Mouse (Mus musculus) ovary, postnatal 36 days (tissue): ENCODE data around the gene Clic1.

Source experiments
- DNase-seq: peaks from one replicate; pipeline ENCODE4 v3.0.0; 2022; ENCODE audit warnings: low spot score, mixed read lengths

The Clic1 gene

DNA sequence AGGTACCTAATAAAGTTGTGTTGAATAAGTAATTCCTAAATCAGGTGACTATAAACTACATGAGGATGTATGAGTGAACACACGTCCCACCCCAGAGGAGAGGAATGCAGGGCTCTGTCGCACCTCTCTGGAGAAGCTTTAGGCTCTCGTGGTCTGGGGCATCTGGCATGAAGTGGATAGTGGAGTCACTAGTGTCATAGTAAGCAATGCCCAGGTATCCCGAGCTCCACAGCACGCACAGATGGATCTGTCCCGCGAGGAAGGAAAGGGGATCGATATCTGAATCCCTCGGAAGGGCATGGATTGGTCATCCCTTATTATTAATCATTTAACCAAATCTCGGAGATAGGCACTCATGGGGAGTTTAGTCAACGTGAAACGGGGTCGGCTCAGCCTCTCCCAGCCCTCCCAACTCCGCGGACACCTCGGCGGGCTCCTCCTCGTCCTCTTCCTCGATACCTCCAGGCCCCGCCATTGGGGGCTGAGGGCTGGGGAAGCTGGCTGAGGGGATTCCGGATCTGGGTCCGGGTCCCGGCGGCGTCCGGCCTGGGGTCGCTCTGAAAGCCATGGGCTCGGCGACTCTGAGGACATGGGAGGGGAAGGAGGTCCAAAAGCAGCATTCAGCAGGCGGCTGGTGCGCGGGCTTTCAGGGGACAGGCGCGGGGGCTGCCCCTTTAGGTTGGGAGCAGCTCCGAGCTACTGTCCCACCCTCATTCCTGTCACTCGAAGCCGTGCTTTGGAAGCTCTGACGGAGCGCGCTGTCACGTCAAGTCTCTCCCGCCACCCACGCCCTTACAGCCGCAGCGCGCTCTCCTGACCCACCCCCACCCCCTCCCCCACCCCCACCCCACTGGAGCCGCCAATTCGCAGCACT, 3.7 kb upstream of the Clic1 start:
- DNase-seq = peak; percentile 36

DNA sequence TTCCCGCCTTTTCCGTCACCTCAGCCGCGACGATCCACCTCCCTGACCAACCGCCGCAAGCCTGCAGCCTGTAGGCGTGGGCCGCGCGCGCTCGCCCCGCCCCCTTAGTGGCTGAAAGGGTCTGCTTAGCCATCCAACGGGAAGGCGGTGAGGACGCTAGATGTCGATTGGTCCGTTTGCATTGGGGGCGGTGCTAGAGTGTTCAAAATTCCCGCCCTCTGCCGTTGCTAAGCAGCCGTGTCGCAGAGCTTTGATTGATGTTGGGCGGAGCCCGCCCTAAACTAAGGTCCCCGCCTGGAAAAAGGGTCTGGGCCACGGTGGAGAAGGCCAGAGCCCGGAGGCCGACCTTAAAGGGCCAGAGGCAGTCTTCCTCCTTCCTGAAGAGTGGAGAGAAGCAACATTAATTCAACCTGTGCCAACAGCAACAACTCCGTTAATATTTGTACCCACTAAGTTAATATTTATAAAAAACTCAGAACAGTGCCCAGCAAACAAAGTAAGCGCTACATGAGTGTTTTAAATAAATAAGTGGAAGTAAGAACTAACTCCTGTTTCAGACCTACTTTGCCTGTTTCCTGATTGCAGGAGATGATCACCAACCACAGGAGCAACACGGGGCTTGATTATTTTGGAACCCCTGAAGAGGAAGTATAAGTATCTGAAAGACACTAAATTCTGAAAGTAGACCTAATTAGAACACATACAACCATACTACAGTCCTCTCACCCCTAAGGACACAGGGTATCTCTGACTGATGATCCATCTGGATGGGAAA, 2.9 kb upstream of the Clic1 start, which contains the start of gene Msh5:
Gene Msh5, minus strand, starts transcription at position 65 of the 775 bp plus-strand sequence.
- DNase-seq = peak; percentile 95

DNA sequence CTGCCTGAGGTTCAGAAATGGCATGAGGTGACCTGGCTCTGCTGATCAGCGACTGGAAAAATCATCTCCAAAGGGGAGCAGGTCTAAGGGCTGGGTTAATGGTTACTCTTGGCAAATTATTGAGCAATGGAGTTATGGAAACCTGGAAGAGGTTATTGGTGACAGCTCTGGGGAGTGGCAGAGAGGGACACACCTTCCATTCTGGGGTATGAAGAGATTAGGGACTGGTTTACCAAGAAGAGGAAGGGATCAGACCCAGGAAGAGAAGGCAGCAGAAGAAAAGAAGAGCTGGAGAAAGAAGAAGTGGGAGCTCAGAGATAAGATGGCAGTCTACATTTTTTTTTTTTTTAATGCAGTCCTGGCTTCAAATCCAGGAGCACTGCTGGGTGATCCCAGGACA, 2.1 kb upstream of the Clic1 start:
- no peak for DNase-seq

DNA sequence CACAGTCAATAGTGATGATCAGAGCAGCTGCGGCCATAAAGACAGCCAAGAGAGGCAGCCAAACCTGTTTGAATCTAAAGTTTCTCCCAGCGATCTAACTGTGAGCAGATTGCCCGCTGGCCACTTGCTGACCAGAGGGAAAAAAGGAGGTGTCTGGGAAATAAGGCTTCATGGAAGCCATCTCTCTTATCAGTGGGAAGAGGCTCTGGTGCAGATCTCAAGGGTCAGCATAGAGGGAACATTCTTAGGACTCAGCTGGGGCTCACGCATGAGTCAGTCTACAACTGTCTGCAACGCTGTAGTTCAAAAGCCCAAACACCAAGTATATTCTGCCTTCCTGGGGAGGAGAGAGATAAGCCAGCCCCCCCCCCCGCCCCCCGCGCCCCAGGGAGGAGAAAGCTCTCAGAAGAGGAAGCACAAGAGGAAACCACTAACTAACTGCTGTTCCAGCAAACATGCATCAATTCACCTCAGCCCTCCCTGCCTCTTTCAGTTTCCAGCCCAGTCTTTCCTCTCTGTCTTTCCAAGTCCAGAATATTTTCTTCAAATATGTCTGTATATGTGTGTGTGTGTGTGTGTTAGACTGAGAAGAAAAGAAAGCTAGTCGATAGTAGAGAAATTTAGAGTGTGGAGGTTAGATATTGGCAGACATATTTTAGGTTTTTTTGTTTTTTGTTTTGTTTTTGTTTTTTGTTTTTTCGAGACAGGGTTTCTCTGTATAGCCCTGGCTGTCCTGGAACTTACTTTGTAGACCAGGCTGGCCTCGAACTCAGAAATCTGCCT, 1.4 kb upstream of the Clic1 start:
- DNase-seq = no peak

- no peak for DNase-seq
Measured at GRCm38 (mm10) chr17:35048932-35049440, 780 bp upstream of the Clic1 start.

DNA sequence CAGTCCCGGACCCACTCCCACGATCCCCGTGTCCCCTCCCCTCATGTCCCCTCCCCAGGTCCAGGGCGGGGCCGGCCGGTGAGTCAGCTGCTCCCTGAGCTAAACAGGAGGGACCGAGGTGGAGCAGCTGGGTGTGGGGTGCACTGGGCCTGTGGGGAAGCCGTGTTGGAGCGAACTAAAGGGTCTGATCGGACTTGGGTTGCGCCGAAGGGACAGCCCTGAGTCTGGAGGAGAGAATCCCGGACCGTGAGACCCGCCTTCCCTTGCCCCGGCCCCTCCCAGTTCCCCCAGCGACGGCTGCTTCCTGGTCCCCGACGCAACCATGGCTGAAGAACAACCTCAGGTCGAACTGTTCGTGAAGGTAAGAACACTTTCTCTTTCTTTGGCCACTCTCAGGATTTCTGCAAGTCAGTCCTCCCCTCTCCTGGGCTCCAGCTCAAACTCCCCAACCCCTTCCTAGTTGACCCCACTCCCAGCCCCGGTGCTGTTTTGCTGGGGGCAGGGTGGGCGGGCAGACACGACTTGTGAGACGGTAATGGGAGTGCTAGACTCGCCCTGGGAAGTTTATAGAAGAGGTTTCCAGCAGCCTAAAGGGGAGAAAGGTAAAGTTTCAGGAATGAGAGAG, 472 bp downstream of the Clic1 start:
- DNase-seq = peak; percentile 78

- DNase-seq = peak; percentile 57
Measured at GRCm38 (mm10) chr17:35051156-35052086, 1.7 kb downstream of the Clic1 start.

DNA sequence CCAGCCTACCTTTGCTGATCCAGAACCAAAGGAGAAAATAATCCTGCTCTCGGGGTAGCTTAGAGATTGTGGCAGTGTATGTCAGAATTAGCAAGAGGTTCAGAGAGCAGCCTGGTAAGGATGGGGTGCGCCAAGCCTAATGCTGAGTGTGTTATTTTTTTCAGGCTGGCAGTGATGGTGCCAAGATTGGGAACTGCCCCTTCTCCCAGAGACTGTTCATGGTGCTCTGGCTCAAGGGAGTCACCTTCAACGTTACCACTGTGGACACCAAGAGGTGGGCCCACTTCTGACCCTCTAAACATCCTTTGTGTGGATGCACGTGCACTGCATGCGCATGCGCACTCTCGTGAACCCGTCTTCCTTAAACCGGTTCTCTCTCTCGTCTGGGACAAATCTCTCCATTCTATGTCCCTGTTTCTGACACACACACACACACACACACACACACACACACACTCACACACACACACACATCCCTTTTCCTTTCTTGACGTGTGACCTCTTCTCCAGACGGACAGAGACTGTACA, 2.6 kb downstream of the Clic1 start:
- DNase-seq = no peak

GRCm38 (mm10) chr17:35055691-35056495, 6.1 kb downstream of the Clic1 start:
- DNase-seq = no peak

- no peak for DNase-seq
Measured at GRCm38 (mm10) chr17:35057090-35057489, 7.3 kb downstream of the Clic1 start.

DNA sequence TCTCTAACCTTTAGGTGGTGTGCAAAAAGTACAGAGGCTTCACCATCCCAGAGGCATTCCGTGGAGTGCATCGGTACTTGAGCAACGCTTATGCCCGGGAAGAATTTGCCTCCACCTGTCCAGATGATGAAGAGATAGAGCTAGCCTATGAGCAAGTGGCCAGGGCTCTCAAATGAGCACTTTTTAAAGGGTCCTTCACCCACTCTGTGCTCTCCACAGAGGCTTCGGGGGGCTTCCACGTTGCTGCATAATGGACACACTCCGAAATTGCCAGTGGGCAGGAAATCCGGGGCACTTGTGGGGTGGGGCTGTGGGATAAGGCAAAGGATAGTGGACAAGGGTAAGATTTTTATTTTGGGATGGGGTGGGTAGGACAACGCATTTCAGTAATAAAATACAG, 8.6 kb downstream of the Clic1 start:
- DNase-seq = no peak

DNA sequence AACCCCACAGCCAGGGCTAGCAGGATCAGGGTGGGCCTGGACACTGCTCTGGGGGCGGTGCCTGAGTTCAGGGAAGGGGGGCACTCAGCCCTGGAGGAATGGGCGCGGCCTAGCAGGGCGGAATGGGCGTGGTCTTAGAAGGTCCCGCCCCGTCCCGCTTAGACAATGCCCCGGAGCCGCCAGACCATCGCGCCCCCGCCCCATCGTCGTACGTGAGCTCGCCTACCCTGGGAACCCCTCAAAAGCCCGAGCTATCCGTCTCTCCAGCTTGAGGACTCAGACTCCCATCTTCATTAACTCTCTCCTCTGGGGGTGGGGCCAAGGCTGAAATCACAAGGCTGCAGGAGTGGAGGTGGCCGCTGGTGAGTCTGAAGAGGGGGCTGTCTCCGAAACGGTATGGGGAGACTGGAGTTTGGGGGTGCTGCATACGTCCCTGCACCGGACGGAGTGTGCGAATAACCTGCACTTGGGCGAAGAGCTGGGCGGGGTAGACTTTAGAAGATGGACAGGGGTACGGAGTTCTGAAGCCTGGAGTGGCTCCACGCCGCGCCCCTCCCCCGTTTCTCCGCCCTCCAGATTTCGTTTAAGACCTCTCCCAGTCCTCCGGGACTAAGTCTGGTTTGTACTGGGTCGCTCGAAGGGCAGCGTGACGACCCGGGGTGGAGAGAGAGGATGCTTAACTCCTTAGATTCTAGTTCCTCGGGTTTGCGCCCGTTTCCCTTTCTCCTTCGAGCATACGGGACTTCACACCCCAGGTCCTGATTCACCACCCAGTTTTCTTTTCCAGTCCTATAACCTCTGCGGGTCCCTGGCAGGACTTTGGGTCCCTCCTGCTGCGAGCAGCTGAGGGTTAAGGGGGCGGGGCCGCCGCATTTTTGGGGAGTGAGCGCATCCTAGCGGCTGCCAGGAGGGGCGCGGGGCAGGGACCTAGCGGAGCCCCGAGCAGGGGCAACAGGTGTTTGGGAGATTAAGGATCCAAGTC, 9.4 kb downstream of the Clic1 start, which contains the start of gene Ddah2:
Gene Ddah2, plus strand, starts transcription at position 125 of the 982 bp plus-strand sequence.
- peak; percentile 88 for DNase-seq

DNA sequence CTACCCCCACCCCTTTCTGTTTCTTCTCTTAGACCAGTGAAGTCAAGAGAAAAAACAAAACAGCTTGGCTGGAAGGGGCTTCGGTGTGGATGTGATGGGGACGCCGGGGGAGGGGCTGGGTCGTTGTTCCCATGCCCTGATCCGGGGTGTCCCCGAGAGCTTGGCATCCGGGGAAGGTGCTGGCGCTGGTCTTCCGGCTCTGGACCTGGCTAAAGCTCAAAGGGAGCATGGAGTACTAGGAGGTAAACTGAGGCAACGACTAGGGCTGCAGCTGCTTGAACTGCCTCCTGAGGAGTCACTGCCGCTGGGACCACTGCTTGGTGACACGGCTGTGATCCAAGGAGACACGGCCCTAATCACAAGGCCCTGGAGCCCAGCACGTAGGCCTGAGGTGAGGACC, 10.3 kb downstream of the Clic1 start:
- DNase-seq = no peak

DNA sequence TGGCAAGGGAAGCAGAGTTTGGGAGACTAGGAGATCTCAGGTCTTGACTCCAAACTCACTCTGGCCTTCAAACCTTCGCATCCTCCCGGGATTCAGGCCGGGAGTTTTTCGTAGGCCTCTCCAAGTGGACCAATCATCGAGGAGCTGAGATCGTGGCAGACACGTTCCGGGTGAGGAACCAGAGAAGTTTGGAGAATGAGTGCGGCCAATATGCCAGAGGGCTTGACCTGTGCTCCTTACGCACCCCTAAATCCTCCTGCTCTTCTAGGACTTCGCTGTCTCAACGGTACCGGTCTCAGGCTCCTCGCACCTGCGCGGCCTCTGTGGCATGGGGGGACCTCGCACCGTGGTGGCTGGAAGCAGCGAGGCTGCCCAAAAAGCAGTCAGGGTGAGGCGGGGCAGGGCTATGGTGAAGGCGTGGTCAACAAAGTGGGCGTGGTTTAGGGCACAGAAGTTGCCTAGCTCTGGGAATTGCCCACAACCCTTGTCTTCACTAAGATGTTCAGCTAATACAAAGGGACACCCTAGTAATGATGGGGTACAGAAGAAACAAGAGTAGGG, 11.1 kb downstream of the Clic1 start:
- no peak for DNase-seq

- no peak for DNase-seq
Measured at GRCm38 (mm10) chr17:35061299-35061698, 11.5 kb downstream of the Clic1 start.

DNA sequence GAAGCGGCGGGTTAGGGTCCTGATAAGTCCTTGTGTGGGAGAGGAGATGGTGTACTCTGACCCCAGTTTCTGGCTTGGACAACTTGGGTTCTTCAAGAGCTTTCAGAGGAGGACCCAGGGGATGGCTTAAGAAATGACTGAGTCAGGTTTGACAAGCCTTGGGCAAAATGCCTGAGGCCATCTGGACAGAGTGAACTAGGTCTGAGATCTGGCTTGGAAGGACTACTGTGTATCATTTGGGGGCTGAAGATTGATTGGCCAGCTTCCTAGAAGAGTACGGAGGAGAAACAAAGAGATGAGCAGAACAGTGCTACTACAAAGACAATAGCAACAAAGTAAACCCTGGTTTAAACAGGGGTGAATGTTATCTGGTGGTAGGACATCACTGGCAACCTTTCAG, 13.7 kb downstream of the Clic1 start:
- DNase-seq = no peak

- no peak for DNase-seq
Measured at GRCm38 (mm10) chr17:35064378-35064877, 14.7 kb downstream of the Clic1 start.
